Mouse (Mus musculus): Measurements from ENCODE around the gene Pid1.

Pid1 gene

GRCm38 (mm10) chr1:84363967-84364366, at the start of gene Pid1:
Gene Pid1, minus strand, starts transcription at chr1:84364180.
- in situ Hi-C loops (cut with MboI; ENCODE audit: low sequenced_read_pairs), result no loop called here

DNA sequence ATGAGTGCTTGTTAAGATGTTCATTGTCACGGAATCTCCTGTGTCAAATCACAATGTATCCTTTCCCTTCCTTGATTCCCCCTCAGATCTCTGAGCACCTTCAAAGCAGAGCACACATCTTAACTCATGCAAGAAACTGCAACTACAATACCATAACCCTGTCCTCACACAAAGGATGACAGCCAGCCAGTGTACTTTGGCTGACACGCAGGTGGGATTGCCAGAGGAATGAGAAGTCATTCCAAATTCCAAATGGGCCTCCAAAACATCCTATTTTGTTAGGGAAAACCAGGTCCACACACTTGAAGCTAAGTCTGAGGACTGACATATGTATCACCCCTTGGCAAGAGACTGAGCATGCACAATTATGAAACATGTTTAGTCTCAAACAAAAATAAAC, 45.5 kb upstream of the Pid1 start:
- in situ Hi-C loops (cut with MboI; ENCODE audit: low sequenced_read_pairs), result no loop called here

DNA sequence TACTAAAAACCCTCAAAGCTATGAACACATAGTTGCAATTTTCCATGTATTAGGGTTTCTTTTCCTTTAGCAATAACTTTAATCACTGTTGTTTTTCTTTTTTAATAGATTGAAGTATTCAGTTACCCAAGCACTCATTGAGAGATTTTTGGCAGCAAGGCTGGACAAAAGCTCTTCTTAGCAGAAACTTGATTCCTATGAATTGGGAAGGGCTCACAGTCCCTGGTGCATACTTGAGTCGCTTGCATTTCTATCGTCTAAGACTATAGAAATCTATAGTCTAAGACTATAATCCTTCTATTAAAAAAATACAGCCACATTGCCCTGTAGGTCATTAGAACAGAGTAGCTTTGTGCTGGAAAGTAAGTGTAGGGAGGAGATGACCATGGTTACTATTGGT, 44.9 kb upstream of the Pid1 start:
- in situ Hi-C loops (cut with MboI; ENCODE audit: low sequenced_read_pairs), result no loop called here

GRCm38 (mm10) chr1:84406891-84407290, 42.9 kb upstream of the Pid1 start:
- in situ Hi-C loops (cut with MboI; ENCODE audit: low sequenced_read_pairs), result no loop called here

GRCm38 (mm10) chr1:84405551-84406290, 41.7 kb upstream of the Pid1 start:
- in situ Hi-C loops (cut with MboI; ENCODE audit: low sequenced_read_pairs), result no loop called here

GRCm38 (mm10) chr1:84404880-84405279, 40.9 kb upstream of the Pid1 start:
- in situ Hi-C loops (cut with MboI; ENCODE audit: low sequenced_read_pairs), result no loop called here

DNA sequence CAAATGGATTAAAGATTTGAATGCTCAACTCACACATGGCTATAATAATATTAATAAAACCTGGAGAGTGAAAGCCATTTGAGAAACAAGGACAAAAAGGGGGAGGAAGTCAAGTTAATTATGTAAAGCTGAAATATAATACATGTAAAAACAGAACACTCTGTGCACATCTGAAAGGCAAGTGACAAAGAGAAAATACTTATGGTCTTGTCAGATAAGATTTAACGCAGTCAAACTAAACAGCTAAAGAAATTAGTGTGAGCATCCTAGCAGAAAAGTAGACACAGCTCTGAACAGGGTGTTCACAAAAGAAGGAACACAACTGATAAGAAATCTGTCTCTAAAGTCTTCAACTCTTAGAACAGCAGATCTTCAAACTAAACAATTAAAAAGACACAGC, 38.2 kb upstream of the Pid1 start:
- in situ Hi-C loops (cut with MboI; ENCODE audit: low sequenced_read_pairs), result no loop called here

GRCm38 (mm10) chr1:84399671-84400070, 35.7 kb upstream of the Pid1 start:
- in situ Hi-C loops (cut with MboI; ENCODE audit: low sequenced_read_pairs), result no loop called here

DNA sequence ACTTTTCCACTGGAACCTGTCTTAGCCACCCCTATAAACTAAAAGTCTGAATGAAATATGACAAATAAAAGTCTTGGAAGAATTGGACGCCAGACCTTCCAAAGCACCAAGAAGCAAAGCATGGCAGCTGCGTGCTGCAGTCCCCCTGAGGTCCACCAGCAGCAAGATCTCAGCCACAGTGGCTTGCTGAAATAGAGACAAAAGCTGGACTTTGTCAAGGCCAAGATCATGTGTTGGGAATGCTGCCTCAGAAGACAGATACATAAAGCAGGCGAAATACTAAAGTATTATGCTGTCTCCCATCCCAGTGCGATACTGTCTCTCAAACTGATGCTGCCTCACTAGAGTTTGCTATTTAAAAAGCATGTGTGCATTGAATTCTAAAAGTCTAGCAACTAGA, 35.1 kb upstream of the Pid1 start:
- in situ Hi-C loops (cut with MboI; ENCODE audit: low sequenced_read_pairs), result no loop called here

DNA sequence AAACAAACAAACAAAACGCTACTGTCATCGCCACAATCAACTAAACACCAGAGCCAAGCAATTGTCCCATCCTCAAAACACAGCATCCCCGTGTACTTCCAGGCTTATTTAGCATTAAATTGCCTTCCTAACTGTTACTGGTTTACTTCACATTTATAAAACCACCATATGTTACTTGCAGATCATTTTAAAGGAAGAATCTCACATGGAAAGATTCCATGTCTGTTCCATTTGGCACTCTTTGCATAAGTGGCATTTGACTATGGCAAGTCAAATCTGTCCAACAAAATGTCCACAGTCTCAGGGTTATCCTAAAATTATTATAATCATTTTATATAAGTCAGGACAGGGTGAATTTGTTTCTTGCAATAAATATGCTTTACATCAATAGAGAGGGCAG, 32.8 kb upstream of the Pid1 start:
- in situ Hi-C loops (cut with MboI; ENCODE audit: low sequenced_read_pairs), result no loop called here

DNA sequence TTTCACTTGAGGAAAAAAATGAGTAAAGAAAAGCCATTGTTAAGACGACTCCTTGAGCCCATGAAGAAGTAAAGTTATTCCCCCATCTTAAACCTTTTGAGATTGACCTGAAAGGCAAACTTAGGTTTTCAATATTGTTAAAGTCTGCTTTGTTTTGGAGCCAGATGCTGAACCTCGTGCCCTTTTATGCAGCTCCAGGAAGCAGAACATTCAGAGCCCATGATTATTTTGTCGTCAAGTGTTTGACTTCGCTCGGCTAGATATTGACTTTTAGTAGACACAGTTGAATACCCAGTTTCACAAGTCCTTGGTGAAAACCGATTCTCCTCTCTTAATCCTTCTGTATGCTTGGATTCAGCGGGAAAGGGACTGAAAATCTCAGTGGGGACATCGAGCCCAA, 31.9 kb upstream of the Pid1 start:
- in situ Hi-C loops (cut with MboI; ENCODE audit: low sequenced_read_pairs), result no loop called here

DNA sequence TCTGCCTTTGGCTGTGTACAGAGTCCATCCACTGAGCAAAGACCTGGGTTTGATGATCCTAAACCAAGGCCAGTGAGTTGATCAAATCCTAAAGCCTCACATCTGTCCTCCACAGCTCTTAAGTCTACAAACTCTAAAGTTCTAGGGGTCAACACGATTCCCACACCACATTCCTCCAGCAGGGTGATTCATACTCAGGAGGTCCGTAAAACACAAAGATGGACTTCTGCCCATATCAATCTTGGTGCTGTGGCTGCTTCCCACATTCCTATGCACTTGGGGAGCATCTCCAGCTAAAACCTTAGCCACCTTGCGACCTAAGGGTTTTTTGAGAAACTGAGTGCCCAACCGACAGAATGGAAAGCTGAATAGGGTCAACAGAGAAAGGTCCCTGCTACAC, 27.0 kb upstream of the Pid1 start:
- in situ Hi-C loops (cut with MboI; ENCODE audit: low sequenced_read_pairs), result no loop called here

DNA sequence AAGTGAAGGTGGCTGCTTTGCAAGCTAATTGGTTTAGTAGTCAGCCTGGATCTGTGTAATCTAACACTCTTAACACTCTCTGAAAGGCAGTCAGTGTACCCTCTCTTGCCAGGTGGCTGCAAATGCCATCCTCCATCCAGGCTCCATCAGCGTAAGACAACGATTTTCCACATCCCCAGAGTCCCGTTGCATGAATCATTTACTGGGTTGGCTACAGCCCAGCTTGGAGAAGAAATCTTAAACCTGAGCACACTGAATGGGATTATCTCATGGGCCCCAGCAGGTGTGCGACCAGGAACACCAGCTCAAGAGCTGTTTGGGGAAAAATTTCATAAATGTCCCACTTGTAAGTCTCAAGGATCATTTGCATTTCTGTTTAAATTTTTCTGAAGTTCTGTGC, 23.6 kb upstream of the Pid1 start:
- in situ Hi-C loops (cut with MboI; ENCODE audit: low sequenced_read_pairs), result no loop called here

DNA sequence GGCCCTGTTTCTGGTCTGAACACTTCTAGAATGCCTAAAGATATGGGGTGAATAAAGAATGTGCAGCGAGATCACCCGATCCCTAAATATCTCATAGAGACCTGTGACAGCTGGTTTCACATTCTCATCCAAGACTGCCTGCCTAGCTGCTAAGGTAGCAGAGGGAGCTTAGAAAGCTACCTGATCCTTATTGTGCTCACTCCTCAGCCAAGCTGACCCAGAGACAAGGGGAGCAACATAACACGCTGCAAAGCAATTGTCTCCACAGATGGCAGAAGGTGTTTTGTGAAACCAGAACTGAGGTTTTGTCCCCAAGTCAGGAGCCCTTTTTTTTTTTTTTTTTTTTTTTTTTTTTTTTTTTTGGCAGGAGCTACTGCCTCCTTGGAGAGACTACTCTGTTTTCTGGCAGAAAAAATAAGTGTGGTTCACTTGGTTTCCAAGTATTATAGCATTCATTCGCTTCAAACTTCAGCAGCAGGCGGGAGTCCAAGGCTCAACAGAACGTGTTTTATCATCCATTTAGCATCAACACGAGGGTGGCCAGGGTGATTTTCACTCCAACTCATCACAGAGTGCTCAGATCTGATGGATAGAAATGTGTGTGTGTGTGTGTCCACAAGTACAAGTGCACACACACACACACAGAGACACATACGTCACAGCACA, 22.6 kb upstream of the Pid1 start:
- in situ Hi-C loops (cut with MboI; ENCODE audit: low sequenced_read_pairs), result no loop called here

DNA sequence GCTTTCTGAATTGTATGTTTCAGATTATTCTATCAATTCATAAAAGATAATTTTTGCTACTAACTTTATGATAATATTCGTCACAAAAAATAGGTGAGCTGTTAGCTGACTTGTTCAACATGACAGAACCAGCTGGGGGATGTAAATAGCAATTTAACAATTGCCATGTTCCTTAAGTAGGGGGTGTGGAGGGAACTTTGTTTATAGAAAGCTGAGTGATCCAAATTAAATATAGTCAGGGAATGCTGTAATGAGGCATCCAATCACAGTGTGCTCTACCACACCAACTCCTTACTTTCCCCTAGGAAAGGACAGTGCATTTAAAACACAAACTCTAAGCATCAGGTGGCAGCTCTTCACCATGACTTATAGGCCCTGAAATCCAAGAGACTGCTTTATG, 18.7 kb upstream of the Pid1 start:
- in situ Hi-C loops (cut with MboI; ENCODE audit: low sequenced_read_pairs), result no loop called here

DNA sequence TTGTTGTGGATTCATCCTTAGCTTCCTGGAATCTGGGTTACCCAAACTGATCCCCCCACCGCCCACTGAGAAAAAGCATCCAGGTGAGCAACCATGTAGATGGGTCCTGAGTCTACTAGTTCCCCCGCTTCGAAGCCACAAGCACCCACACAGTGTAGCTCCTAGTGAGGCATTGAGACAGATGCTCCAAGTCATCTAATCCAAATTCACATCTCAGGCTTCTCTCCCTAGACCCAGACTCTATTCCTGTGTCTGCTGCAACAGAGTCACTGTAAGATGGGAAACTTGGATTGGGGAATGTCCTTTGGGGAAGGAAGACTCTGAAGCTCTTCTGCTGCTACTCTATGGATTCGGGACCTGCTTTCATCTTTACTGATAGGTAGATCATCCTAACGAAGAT, 18.1 kb upstream of the Pid1 start:
- in situ Hi-C loops (cut with MboI; ENCODE audit: low sequenced_read_pairs), result no loop called here

- in situ Hi-C loops (cut with MboI; ENCODE audit: low sequenced_read_pairs), result no loop called here
These were observed 16.9 kb upstream of the Pid1 start for GRCm38 (mm10) chr1:84380895-84381294.

DNA sequence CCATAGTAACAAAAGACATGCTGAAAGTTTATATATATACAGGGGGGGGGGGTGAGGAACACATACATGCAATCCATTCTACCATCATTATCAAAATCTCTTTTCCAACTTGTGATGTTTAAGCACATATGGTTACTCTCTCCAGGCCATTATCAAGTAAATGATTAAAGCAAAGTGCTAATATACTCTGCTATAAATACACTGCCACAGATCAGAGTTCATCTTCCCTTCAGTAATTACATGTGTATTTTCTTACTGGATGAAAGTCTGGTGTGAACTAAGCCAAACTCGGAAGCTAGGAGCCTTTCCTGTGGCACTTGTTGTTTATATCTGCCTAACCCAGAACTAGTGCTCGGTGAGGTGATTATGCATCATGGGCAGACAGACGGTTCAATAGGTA, 3.8 kb upstream of the Pid1 start:
- in situ Hi-C loops (cut with MboI; ENCODE audit: low sequenced_read_pairs), result no loop called here

DNA sequence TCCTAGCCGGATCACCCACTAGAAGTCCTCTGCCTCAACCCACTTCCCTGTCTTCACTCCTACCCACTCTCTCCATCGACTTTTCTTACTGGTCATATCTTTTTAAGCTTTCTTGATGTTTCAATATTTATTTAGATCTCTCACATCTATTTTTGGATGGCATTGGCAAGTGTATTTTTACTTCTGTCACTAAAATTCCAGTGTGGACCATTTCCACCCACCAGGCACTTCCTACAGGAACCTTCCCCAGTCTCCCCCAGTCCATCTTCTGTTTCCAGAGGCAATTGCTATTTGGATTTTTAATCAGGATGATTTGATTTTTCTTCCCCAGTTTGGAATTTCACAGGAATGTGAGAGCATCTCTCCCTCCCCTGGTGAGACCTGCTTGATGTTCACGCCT, 2.6 kb upstream of the Pid1 start:
- in situ Hi-C loops (cut with MboI; ENCODE audit: low sequenced_read_pairs), result no loop called here

DNA sequence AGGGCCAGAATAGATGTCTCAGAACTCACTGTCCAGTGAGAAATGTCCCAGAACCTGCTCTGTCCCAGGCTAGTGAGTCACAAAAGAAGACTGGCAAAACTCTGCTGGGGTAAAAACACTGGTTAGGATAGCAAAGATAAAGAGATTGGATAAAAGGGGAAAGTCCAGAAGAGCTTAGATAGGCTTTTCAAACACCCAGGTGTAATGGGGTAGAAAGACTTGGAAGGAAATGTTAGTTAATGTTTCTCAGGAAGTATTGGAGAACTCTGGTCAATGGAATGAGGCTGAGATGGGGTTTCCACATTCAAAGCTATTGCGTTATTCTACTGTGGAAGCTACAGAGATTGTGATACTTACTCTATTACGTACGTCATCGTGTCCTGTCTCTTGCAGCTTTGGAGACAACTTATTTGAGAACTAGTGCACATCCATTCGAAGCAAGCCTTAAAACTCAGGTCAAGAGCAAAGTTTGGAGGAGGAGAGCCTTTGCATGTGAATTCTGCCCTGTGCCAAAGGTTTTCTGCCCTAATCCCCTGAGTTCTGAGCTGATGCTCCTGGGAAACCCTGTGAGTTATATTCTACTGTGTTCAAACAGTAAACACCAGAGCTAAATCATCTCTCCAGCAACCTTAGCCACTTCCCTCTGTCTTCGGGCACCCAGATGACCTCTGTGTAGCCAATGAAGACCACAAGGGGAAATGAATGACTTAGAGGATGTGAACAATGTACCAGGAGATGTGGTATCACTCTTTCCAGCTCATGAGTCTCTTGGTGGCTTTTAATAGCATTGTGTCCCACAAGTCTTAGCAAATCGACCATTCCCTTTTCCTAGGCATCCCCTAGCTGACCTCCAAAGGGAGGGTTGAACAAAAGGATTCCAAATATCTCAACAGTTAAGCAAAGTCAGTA, 1.0 kb downstream of the Pid1 start:
- in situ Hi-C loops (cut with MboI; ENCODE audit: low sequenced_read_pairs), result no loop called here

DNA sequence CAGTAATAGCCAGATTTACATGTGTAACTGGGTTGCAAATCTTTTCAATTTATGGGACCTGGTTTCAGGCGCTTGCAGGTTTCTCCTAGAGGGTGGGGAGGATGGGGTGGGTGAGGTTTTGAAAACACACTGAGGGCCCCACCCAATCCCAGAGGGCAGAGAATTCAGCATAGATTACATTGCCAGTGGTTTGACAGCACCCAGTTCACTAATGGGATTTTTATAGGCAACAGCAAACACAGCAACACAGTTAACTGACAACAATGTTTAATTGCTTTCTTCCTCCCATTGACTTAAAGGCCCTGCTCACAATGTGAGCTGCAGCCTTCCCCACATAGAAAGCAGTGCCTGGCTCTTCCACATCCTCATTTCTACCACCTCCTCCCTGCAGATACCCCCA, 1.8 kb downstream of the Pid1 start:
- in situ Hi-C loops (cut with MboI; ENCODE audit: low sequenced_read_pairs), result no loop called here

DNA sequence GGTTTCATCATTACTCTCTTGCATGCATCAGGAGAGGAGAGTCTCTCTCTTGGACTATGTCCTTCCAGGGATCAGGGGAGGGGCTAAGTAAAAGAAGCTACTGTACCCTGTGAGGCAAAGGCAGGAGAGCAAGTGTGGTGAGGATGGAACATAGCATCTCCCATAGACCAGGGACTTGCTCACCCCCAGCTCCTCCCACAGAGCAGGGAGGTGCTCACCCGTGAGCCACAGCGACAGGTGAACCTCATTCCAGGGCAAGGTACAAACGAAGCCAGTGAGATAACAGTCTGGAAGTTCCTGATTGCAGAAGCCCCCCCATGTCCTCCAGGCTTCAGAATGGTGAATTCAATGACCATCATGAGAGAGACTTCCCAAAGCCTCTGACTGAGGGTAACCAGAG, 2.6 kb downstream of the Pid1 start:
- in situ Hi-C loops (cut with MboI; ENCODE audit: low sequenced_read_pairs), result no loop called here

All from CH12F3 (cell line).